Mouse (Mus musculus) liver, adult 2 months (tissue): ENCODE measurements around the gene Cd300ld.

Experiments
- CTCF ChIP-seq: fragments of 200-500 bp; IDR thresholded peaks from 2 replicates; pipeline ENCODE4 v1.5.1; 2011; ENCODE audit warnings: low read depth, low read length, control low read depth
- POLR2A ChIP-seq: fragments of 200-500 bp; IDR thresholded peaks from 2 replicates; pipeline ENCODE4 v1.6.1; 2011; ENCODE audit warnings: low read length, control low read depth; ENCODE audit not compliant: insufficient read depth; ENCODE audit errors: extremely low read depth

GRCm38 (mm10) chr11:114968752-114969207 is 20.9 kb downstream of the Cd300ld start, which contains the start of gene Cd300c:
- TF ChIP-seq CTCF (no peak), POLR2A (no peak)
